Mouse (Mus musculus): ENCODE measurements around the gene Olfr92. TPM values are rescaled to one million over a fixed set of nuclear protein-coding genes. Genes with fewer than 3 reads are reported as not detected.
A peak's percentile ranks its signal among the peaks of the same experiment; 100 is the strongest.
"Not testable (repeated sequence)": the region's sequence is repeated elsewhere in the genome, so short reads cannot be mapped to it uniquely, and the experiment has no call there.

The Olfr92 gene
- not detected in 2 replicates for polyA plus RNA-seq (2012; rRNA removed)

- Histone ChIP-seq H3K27ac (ENCODE audit: insufficient read depth, low read length) (no peak within 1 kb of the TSS), H3K4me1 (ENCODE audit: control insufficient read depth, insufficient read depth, low read length) (no peaks in the 10 kb centered on the region), H3K4me3 (ENCODE audit: insufficient read depth, low read length) (no peak within 1 kb of the TSS)
- TF ChIP-seq CTCF (IDR thresholded peaks at IDR 0.05; ENCODE audit: extremely low read depth, insufficient read depth, low read length) (no peak), POLR2A (IDR thresholded peaks at IDR 0.05; ENCODE audit: extremely low read depth, insufficient read depth, low read length) (no peak)
Observed at GRCm38 (mm10) chr17:37119988-37120387, at the start of gene Olfr92. Gene Olfr92, minus strand, starts transcription at chr17:37120088.

- no peak for TF ChIP-seq POLR2A (IDR thresholded peaks at IDR 0.05; ENCODE audit: extremely low read depth, insufficient read depth, low read length)
- TF ChIP-seq CTCF (IDR thresholded peaks at IDR 0.05; ENCODE audit: extremely low read depth, insufficient read depth, low read length) = no peak
- Histone ChIP-seq H3K27ac (ENCODE audit: insufficient read depth, low read length) (no peak within 1 kb of the TSS), H3K4me3 (ENCODE audit: insufficient read depth, low read length) (no peak within 1 kb of the TSS), H3K4me1 (ENCODE audit: control insufficient read depth, insufficient read depth, low read length) (no peaks in the 10 kb centered on the region)
Observed at GRCm38 (mm10) chr17:37161394-37161793, 41.5 kb upstream of the Olfr92 start, which contains the start of gene Olfr93. Gene Olfr93, minus strand, starts transcription at chr17:37161494.

GRCm38 (mm10) chr17:37131366-37131765 is 11.5 kb upstream of the Olfr92 start:
- H3K4me1 ChIP-seq (ENCODE audit: control insufficient read depth, insufficient read depth, low read length); H3K4me3 ChIP-seq (ENCODE audit: insufficient read depth, low read length); H3K27ac ChIP-seq (ENCODE audit: insufficient read depth, low read length): not testable (repeated sequence)

- Histone ChIP-seq H3K27ac (ENCODE audit: insufficient read depth, low read length) (no peak within 1 kb of the TSS), H3K4me1 (ENCODE audit: control insufficient read depth, insufficient read depth, low read length) (no peaks in the 10 kb centered on the region), H3K4me3 (ENCODE audit: insufficient read depth, low read length) (no peak within 1 kb of the TSS)
- no peak for TF ChIP-seq POLR2A (IDR thresholded peaks at IDR 0.05; ENCODE audit: extremely low read depth, insufficient read depth, low read length)
- no peak for TF ChIP-seq CTCF (IDR thresholded peaks at IDR 0.05; ENCODE audit: extremely low read depth, insufficient read depth, low read length)
Observed at GRCm38 (mm10) chr17:37098178-37098577, 21.7 kb downstream of the Olfr92 start, which contains the start of gene Olfr91. Gene Olfr91, minus strand, starts transcription at chr17:37098278.

- Histone ChIP-seq H3K27ac (ENCODE audit: insufficient read depth, low read length) (no peak overlapping the region), H3K4me1 (ENCODE audit: control insufficient read depth, insufficient read depth, low read length) (no peaks in the 10 kb centered on the region), H3K4me3 (ENCODE audit: insufficient read depth, low read length) (no peak overlapping the region)
- TF ChIP-seq POLR2A (IDR thresholded peaks at IDR 0.05; ENCODE audit: extremely low read depth, insufficient read depth, low read length) = no peak
- no peak for TF ChIP-seq CTCF (IDR thresholded peaks at IDR 0.05; ENCODE audit: extremely low read depth, insufficient read depth, low read length)
Observed at GRCm38 (mm10) chr17:37093289-37093688, 26.6 kb downstream of the Olfr92 start.

GRCm38 (mm10) chr17:37092198-37092597 is 27.7 kb downstream of the Olfr92 start:
- Histone ChIP-seq H3K27ac (ENCODE audit: insufficient read depth, low read length) (no peak overlapping the region), H3K4me3 (ENCODE audit: insufficient read depth, low read length) (no peak overlapping the region), H3K4me1 (ENCODE audit: control insufficient read depth, insufficient read depth, low read length) (no peaks in the 10 kb centered on the region)
- no peak for TF ChIP-seq CTCF (IDR thresholded peaks at IDR 0.05; ENCODE audit: extremely low read depth, insufficient read depth, low read length)

- Histone ChIP-seq H3K4me1 (ENCODE audit: control insufficient read depth, insufficient read depth, low read length) (no peaks in the 10 kb centered on the region), H3K27ac (ENCODE audit: insufficient read depth, low read length) (no peak within 1 kb of the TSS), H3K4me3 (ENCODE audit: insufficient read depth, low read length) (no peak within 1 kb of the TSS)
- TF ChIP-seq CTCF (IDR thresholded peaks at IDR 0.05; ENCODE audit: extremely low read depth, insufficient read depth, low read length) (no peak), POLR2A (IDR thresholded peaks at IDR 0.05; ENCODE audit: extremely low read depth, insufficient read depth, low read length) (no peak)
Observed at GRCm38 (mm10) chr17:37088399-37088798, 31.5 kb downstream of the Olfr92 start, which contains the start of gene Olfr90. Gene Olfr90, minus strand, starts transcription at chr17:37088499.

GRCm38 (mm10) chr17:37085545-37085944 is 34.3 kb downstream of the Olfr92 start:
- H3K4me1 ChIP-seq (ENCODE audit: control insufficient read depth, insufficient read depth, low read length) = no peaks in the 10 kb centered on the region
- no peak overlapping the region for H3K4me3 ChIP-seq (ENCODE audit: insufficient read depth, low read length)
- TF ChIP-seq CTCF (IDR thresholded peaks at IDR 0.05; ENCODE audit: extremely low read depth, insufficient read depth, low read length) (no peak), POLR2A (IDR thresholded peaks at IDR 0.05; ENCODE audit: extremely low read depth, insufficient read depth, low read length) (no peak)
- H3K27ac ChIP-seq (ENCODE audit: insufficient read depth, low read length) = no peak overlapping the region

GRCm38 (mm10) chr17:37084632-37085031 is 35.3 kb downstream of the Olfr92 start:
- Histone ChIP-seq H3K27ac (ENCODE audit: insufficient read depth, low read length) (no peak overlapping the region), H3K4me3 (ENCODE audit: insufficient read depth, low read length) (no peak overlapping the region), H3K4me1 (ENCODE audit: control insufficient read depth, insufficient read depth, low read length) (no peaks in the 10 kb centered on the region)
- TF ChIP-seq CTCF (IDR thresholded peaks at IDR 0.05; ENCODE audit: extremely low read depth, insufficient read depth, low read length) (peak; percentile 6; the same call in 1 of the 2 replicates), POLR2A (IDR thresholded peaks at IDR 0.05; ENCODE audit: extremely low read depth, insufficient read depth, low read length) (no peak)

GRCm38 (mm10) chr17:37083327-37083726 is 36.6 kb downstream of the Olfr92 start:
- no peak overlapping the region for H3K4me3 ChIP-seq (ENCODE audit: insufficient read depth, low read length)
- H3K4me1 ChIP-seq (ENCODE audit: control insufficient read depth, insufficient read depth, low read length) = no peaks in the 10 kb centered on the region
- TF ChIP-seq POLR2A (IDR thresholded peaks at IDR 0.05; ENCODE audit: extremely low read depth, insufficient read depth, low read length) (no peak), CTCF (IDR thresholded peaks at IDR 0.05; ENCODE audit: extremely low read depth, insufficient read depth, low read length) (peak; percentile 83)
- no peak overlapping the region for H3K27ac ChIP-seq (ENCODE audit: insufficient read depth, low read length)
